Mouse (Mus musculus): ENCODE data around the gene D13Ertd608e. TPM values are rescaled to one million over a fixed set of nuclear protein-coding genes. Genes with fewer than 3 reads are reported as not detected.

Gene D13Ertd608e
- total and polyA plus RNA-seq, 3 experiments, result not detected

- Histone ChIP-seq H3K4me2 (ENCODE audit: insufficient read depth, low read depth, poor library complexity, severe bottlenecking) (peak overlapping the region; percentile 96), H3K9me3 (replicated peaks; ENCODE audit: low read length) (no peaks in the 10 kb centered on the region), H3K27ac (ENCODE audit: insufficient read depth, low read depth) (peak overlapping the region; percentile 71), H3K9ac (ENCODE audit: insufficient read depth, low read depth) (peak overlapping the region; percentile 98), H3K4me3 (replicated peaks in 1 of 3; ENCODE audit: low read depth in 2 of 3, low read length in 2 of 3, poor library complexity in 1 of 3) (peak overlapping the region; percentile 54 to 91 (median 83)), H3K79me2 (replicated peaks; ENCODE audit: control insufficient read depth, extremely low read depth, insufficient read depth, poor library complexity, severe bottlenecking) (peaks cover 24% of the 10 kb centered on the region), H3K4me1 (ENCODE audit: control insufficient read depth in 1 of 2, insufficient read depth in 2 of 2) (peaks cover 3 to 25% of the 10 kb centered on the region in 2 experiments; a peak in 3 of 4 replicates), H3K27me3 (replicated peaks) (no peaks in the 10 kb centered on the region), H3K36me3 (replicated peaks in 1 of 2; ENCODE audit: control insufficient read depth in 1 of 2, insufficient read depth in 1 of 2, low read length in 1 of 2) (peaks cover 7 to 12% of the 10 kb centered on the region in 2 experiments)
- in situ Hi-C loops (cut with MboI; ENCODE audit: low pct_ligation_motif_present, low pct_unique_long_range_greater_than_20kb, low sequenced_read_pairs), result no loop called here
- no peak for DNase-seq (ENCODE audit: extremely low read depth)
- dilution Hi-C loops (cut with MboI; ENCODE audit: extremely low pct_ligation_motif_present, extremely low pct_unique_long_range_greater_than_20kb, low sequenced_read_pairs), result no loop called here
- TF ChIP-seq GABPA (IDR thresholded peaks at IDR 0.05; ENCODE audit: insufficient replicate concordance, low read depth, low read length) (no peak), ETS1 (conservative IDR thresholded peaks at IDR 0.05; ENCODE audit: low read depth, low read length) (no peak), JUN (IDR thresholded peaks at IDR 0.05; ENCODE audit: insufficient read depth, low read depth, low read length) (no peak), POLR2AphosphoS2 (IDR thresholded peaks at IDR 0.05; ENCODE audit: low read depth, low read length) (0 out of 2 replicates have a peak, but pooled peaks have one; percentile 9), IRF4 (IDR thresholded peaks at IDR 0.05; ENCODE audit: low read depth, low read length) (no peak)
These were observed 44.1 kb upstream of the D13Ertd608e start for GRCm38 (mm10) chr13:119791580-119792135.

- Histone ChIP-seq H3K4me1 (ENCODE audit: control insufficient read depth in 1 of 2, insufficient read depth in 2 of 2) (peaks cover 3 to 16% of the 10 kb centered on the region in 2 experiments; a peak in 2 of 4 replicates), H3K36me3 (replicated peaks in 1 of 2; ENCODE audit: control insufficient read depth in 1 of 2, insufficient read depth in 1 of 2, low read length in 1 of 2) (peaks cover 0 to 3% of the 10 kb centered on the region in 2 experiments), H3K4me2 (ENCODE audit: insufficient read depth, low read depth, poor library complexity, severe bottlenecking) (no peak overlapping the region), H3K27ac (ENCODE audit: insufficient read depth, low read depth) (no peak overlapping the region), H3K27me3 (replicated peaks) (no peaks in the 10 kb centered on the region), H3K9me3 (replicated peaks; ENCODE audit: low read length) (no peaks in the 10 kb centered on the region), H3K4me3 (replicated peaks in 1 of 3; ENCODE audit: low read depth in 2 of 3, low read length in 2 of 3, poor library complexity in 1 of 3) (no peak overlapping the region), H3K9ac (ENCODE audit: insufficient read depth, low read depth) (no peak overlapping the region), H3K79me2 (replicated peaks; ENCODE audit: control insufficient read depth, extremely low read depth, insufficient read depth, poor library complexity, severe bottlenecking) (peaks cover 19% of the 10 kb centered on the region)
- no peak for DNase-seq (ENCODE audit: extremely low read depth)
- TF ChIP-seq UBTF (IDR thresholded peaks at IDR 0.05; ENCODE audit: low read depth, low read length), result no peak
- TF ChIP-seq SIN3A (IDR thresholded peaks at IDR 0.05; ENCODE audit: low read length), result no peak
- TF ChIP-seq ZMIZ1 (IDR thresholded peaks at IDR 0.05; ENCODE audit: low read depth, low read length), result no peak
- no peak for TF ChIP-seq CHD1 (IDR thresholded peaks at IDR 0.05; ENCODE audit: low read depth, low read length)
- no peak for TF ChIP-seq CTCF (conservative IDR thresholded peaks at IDR 0.05 in 1 of 2, IDR thresholded peaks at IDR 0.05 in 1 of 2; ENCODE audit: low read depth in 2 of 2, low read length in 2 of 2)
- no peak for TF ChIP-seq TCF12 (IDR thresholded peaks at IDR 0.05; ENCODE audit: low read depth, low read length)
- no peak for TF ChIP-seq MEF2A (IDR thresholded peaks at IDR 0.05; ENCODE audit: borderline replicate concordance, low read depth, low read length)
- TF ChIP-seq ZNF384 (IDR thresholded peaks at IDR 0.05; ENCODE audit: low read depth, low read length), result no peak
- no peak for TF ChIP-seq NELFE (IDR thresholded peaks at IDR 0.05; ENCODE audit: low read depth, low read length)
- no peak for TF ChIP-seq EP300 (IDR thresholded peaks at IDR 0.05; ENCODE audit: low read length)
- no peak for TF ChIP-seq MAZ (IDR thresholded peaks at IDR 0.05; ENCODE audit: low read depth, low read length)
- no peak for TF ChIP-seq POLR2A (IDR thresholded peaks at IDR 0.05; ENCODE audit: low read depth, low read length)
- no peak for TF ChIP-seq SMC3 (IDR thresholded peaks at IDR 0.05; ENCODE audit: low read depth, low read length)
- in situ Hi-C loops (cut with MboI; ENCODE audit: low pct_ligation_motif_present, low pct_unique_long_range_greater_than_20kb, low sequenced_read_pairs), result no loop called here
- dilution Hi-C loops (cut with MboI; ENCODE audit: extremely low pct_ligation_motif_present, extremely low pct_unique_long_range_greater_than_20kb, low sequenced_read_pairs), result no loop called here
These were observed 42.9 kb upstream of the D13Ertd608e start for GRCm38 (mm10) chr13:119792791-119793404.

Data from CH12.LX (cell line).